Mouse (Mus musculus): ENCODE data around the gene Fam189b. TPM values are rescaled to one million over a fixed set of nuclear protein-coding genes. Genes with fewer than 3 reads are reported as not detected.

Gene Fam189b
- total and polyA plus RNA-seq, 2 experiments from 2014 or later = 8.9 to 31.8 TPM

GRCm38 (mm10) chr3:89147101-89147978 is 35.6 kb upstream of the Fam189b start:
- ATAC-seq = peak; percentile 13; the same call in 1 of the 2 replicates
- no peak for TF ChIP-seq CTCF (IDR thresholded peaks at IDR 0.05; ENCODE audit: low read depth)

GRCm38 (mm10) chr3:89147979-89148311 is 35.0 kb upstream of the Fam189b start:
- Histone ChIP-seq H3K27ac (ENCODE audit: low read depth, low read length) (no peak overlapping the region), H3K9me3 (ENCODE audit: low read length) (no peaks in the 10 kb centered on the region), H3K4me2 (ENCODE audit: low read depth) (no peak overlapping the region), H3K27me3 (ENCODE audit: insufficient read depth, low read length) (no peaks in the 10 kb centered on the region), H3K36me3 (ENCODE audit: insufficient read depth) (peaks cover 35% of the 10 kb centered on the region), H3K4me3 (ENCODE audit: low read depth, low read length) (no peak overlapping the region), H3K9ac (no peak overlapping the region), H3K4me1 (ENCODE audit: insufficient read depth) (no peaks in the 10 kb centered on the region)
- TF ChIP-seq CTCF (IDR thresholded peaks at IDR 0.05; ENCODE audit: low read depth) = no peak
- no peak for ATAC-seq
- 28% methylated on average over 15 of the region's 15 CpGs for WGBS
- DNase-seq = no peak

More at GRCm38 (mm10) chr3:89147101-89147978, 35.6 kb upstream of the Fam189b start:
- Histone ChIP-seq H3K27me3 (ENCODE audit: insufficient read depth, low read length) (no peaks in the 10 kb centered on the region), H3K36me3 (ENCODE audit: insufficient read depth) (peaks cover 30% of the 10 kb centered on the region), H3K4me1 (ENCODE audit: insufficient read depth) (no peaks in the 10 kb centered on the region), H3K9ac (no peak overlapping the region), H3K4me2 (ENCODE audit: low read depth) (no peak overlapping the region), H3K4me3 (ENCODE audit: low read depth, low read length) (no peak overlapping the region), H3K27ac (ENCODE audit: low read depth, low read length) (no peak overlapping the region), H3K9me3 (ENCODE audit: low read length) (no peaks in the 10 kb centered on the region)
- WGBS = 26% methylated on average over 26 of the region's 26 CpGs
- no peak for DNase-seq

GRCm38 (mm10) chr3:89148567-89148966 is 34.4 kb upstream of the Fam189b start:
- WGBS = 73% methylated on average over 14 of the region's 14 CpGs
- Histone ChIP-seq H3K4me3 (ENCODE audit: low read depth, low read length) (no peak overlapping the region), H3K9ac (no peak overlapping the region), H3K36me3 (ENCODE audit: insufficient read depth) (peaks cover 35% of the 10 kb centered on the region), H3K9me3 (ENCODE audit: low read length) (no peaks in the 10 kb centered on the region), H3K27me3 (ENCODE audit: insufficient read depth, low read length) (no peaks in the 10 kb centered on the region), H3K27ac (ENCODE audit: low read depth, low read length) (no peak overlapping the region), H3K4me1 (ENCODE audit: insufficient read depth) (no peaks in the 10 kb centered on the region), H3K4me2 (ENCODE audit: low read depth) (no peak overlapping the region)
- TF ChIP-seq CTCF (IDR thresholded peaks at IDR 0.05; ENCODE audit: low read depth) = no peak
- no peak for ATAC-seq
- DNase-seq = no peak

GRCm38 (mm10) chr3:89152084-89152835 is 30.7 kb upstream of the Fam189b start:
- DNase-seq (no peak), ATAC-seq (no peak)
- H3K9me3 ChIP-seq (ENCODE audit: low read length) = no peaks in the 10 kb centered on the region
- H3K4me3 ChIP-seq (ENCODE audit: low read depth, low read length) = no peak overlapping the region
- peaks cover 35% of the 10 kb centered on the region for H3K36me3 ChIP-seq (ENCODE audit: insufficient read depth)
- H3K27me3 ChIP-seq (ENCODE audit: insufficient read depth, low read length) = no peaks in the 10 kb centered on the region
- H3K4me2 ChIP-seq (ENCODE audit: low read depth) = no peak overlapping the region
- WGBS = 67% methylated on average over 17 of the region's 17 CpGs
- no peaks in the 10 kb centered on the region for H3K4me1 ChIP-seq (ENCODE audit: insufficient read depth)
- H3K9ac ChIP-seq = no peak overlapping the region
- H3K27ac ChIP-seq (ENCODE audit: low read depth, low read length) = no peak overlapping the region
- TF ChIP-seq CTCF (IDR thresholded peaks at IDR 0.05; ENCODE audit: low read depth) = no peak

GRCm38 (mm10) chr3:89156951-89157350 is 26.0 kb upstream of the Fam189b start:
- Histone ChIP-seq H3K9me3 (ENCODE audit: low read length) (no peaks in the 10 kb centered on the region), H3K4me3 (ENCODE audit: low read depth, low read length) (no peak overlapping the region), H3K27me3 (ENCODE audit: insufficient read depth, low read length) (no peaks in the 10 kb centered on the region), H3K4me1 (ENCODE audit: insufficient read depth) (0 out of 2 replicates have a peak, but pooled peaks cover 8% of the 10 kb centered on the region), H3K27ac (ENCODE audit: low read depth, low read length) (no peak overlapping the region), H3K9ac (no peak overlapping the region), H3K4me2 (ENCODE audit: low read depth) (no peak overlapping the region), H3K36me3 (ENCODE audit: insufficient read depth) (peaks cover 5% of the 10 kb centered on the region)
- TF ChIP-seq CTCF (IDR thresholded peaks at IDR 0.05; ENCODE audit: low read depth) = no peak
- 89% methylated on average over 8 of the region's 8 CpGs for WGBS
- no peak for DNase-seq
- ATAC-seq = no peak

GRCm38 (mm10) chr3:89158651-89159050 is 24.3 kb upstream of the Fam189b start:
- no peaks in the 10 kb centered on the region for H3K9me3 ChIP-seq (ENCODE audit: low read length)
- peak overlapping the region; percentile 89 for H3K4me2 ChIP-seq (ENCODE audit: low read depth)
- no peaks in the 10 kb centered on the region for H3K36me3 ChIP-seq (ENCODE audit: insufficient read depth)
- no peaks in the 10 kb centered on the region for H3K27me3 ChIP-seq (ENCODE audit: insufficient read depth, low read length)
- no peak for TF ChIP-seq CTCF (IDR thresholded peaks at IDR 0.05; ENCODE audit: low read depth)
- peak overlapping the region; percentile 29; the same call in 1 of the 2 replicates for H3K27ac ChIP-seq (ENCODE audit: low read depth, low read length)
- DNase-seq (peak; percentile 38), ATAC-seq (no peak)
- 0 out of 2 replicates have a peak, but pooled peaks cover 8% of the 10 kb centered on the region for H3K4me1 ChIP-seq (ENCODE audit: insufficient read depth)
- H3K9ac ChIP-seq = peak overlapping the region; percentile 69
- H3K4me3 ChIP-seq (ENCODE audit: low read depth, low read length) = peak overlapping the region; percentile 76
- 16% methylated on average over 7 of the region's 7 CpGs for WGBS

Data from forebrain, postnatal 0 days (tissue).